Mouse (Mus musculus) embryo, embryonic 11 days (tissue): Measurements from ENCODE around the gene Pacrg.

Source experiments
- DNase-seq: peaks from one replicate; pipeline ENCODE4 v3.0.0-alpha.2; 2015

Pacrg gene

DNA sequence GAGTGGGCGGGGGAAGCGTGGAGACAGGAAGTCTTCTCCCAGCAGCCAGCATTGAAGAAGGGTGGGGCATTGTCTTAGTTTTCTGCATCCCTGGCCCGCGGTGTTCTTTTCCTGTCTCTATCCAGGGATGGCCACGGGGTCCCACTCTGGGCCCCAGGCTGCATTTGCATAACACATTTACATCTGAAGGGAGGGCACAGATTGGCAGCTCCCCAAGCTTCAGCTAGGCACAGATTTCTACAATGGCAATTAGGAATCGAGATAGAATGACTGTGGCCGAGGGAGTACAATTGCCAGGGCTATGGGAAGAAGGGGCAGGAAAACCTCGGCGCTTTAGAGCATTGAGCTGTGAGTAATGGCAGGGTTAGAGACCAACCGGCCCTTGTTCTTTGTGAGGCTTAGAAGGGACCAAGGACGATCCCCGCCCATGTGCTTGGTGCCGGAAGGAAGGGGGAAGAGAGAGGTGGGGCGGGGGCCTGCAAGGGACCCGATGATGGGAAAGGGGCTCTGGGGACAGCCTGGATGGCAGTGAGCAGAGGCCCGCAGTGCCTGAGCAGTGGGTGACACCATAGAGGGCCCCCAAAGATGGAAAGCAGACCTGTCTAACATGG, 398.5 kb downstream of the Pacrg start:
- peak; percentile 40 for DNase-seq

DNA sequence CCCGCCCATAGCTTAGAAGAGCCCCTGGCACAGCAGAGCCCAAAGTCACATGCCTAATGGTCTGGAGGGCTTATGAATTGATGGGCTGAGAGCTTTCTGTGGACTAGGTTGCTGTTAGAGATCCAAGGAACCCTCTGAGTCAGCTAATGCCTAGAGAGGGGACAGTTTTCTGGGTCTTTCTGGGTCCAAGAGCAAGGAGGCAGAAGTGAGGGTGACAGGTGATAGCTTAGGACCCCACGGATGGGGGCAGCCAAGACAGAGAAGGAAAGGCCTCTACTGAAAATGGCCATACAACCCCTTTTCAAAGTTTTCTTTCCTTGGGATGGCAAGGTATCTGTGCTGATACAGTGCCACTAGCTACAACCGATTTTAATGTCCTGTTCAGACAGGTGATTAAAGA, 399.1 kb downstream of the Pacrg start:
- no peak for DNase-seq

DNA sequence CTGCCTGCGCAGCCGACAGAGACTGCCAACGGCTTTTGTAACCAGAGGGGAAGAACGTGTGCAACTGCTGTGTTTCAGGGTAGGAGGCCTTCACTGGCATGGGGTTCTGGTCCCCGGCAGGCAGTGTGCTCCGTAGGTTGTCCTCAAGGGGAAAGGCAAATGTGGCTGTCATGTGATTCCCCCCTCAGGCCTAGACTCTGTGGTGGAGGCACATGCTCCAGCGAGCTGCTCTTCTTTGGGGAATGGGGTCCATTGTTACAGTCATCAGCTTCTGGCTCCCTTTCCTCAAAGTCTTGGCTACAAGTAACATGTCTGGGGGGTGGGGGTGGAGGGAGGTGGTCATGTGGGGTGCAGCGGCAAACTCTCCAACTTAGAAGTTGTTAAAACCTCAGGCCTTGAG, 400.3 kb downstream of the Pacrg start:
- DNase-seq = no peak

DNA sequence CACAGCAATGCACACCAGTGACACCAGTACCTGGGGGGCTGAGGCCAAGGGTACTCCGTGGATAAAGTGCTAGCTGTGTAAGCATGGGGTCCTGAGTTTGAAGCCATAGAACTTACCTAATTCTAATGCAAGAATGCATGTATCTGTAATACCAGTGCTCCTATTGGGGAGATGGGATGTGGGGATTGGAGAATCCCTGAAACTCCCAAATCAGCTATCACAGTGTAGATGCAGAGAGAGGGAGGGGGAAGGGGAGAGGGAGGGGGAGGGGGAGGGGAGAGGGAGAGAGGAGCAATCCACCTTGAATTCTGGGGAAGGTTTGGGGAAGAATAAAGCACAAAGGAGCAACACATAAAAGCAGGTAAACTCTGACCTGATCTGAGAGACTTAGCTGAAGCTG, 405.2 kb downstream of the Pacrg start:
- DNase-seq = no peak

DNA sequence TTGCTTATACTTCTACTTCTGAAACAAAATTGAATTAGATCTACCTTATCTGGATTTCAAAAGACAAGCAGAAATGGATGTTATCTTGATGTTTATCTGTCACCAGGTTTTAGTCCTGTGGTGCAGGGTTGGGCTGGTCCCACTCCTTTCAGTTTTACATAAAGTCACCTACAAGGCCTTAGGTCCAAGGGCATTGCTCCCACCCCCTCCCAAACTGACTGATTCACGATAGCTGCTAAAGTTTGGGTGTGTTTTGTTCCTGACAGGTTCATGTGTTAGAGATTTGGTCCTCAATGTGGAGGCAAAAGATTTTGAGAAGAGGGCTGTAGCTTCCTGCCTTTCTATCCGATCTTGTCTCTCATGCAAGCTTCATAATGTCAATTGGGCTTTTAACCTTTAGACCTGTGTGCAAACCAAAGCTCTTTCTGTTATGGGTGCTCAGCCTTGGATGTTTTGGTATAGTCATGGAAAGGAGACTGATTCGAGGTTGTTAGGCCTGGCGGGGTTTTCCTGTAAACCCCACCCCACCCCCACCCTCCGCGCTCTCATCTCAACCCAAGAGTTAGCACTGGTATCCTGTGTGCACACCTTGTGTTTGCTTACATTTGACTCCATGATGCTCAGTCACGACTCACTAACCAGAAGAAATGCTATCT, 407.5 kb downstream of the Pacrg start:
- no peak for DNase-seq

DNA sequence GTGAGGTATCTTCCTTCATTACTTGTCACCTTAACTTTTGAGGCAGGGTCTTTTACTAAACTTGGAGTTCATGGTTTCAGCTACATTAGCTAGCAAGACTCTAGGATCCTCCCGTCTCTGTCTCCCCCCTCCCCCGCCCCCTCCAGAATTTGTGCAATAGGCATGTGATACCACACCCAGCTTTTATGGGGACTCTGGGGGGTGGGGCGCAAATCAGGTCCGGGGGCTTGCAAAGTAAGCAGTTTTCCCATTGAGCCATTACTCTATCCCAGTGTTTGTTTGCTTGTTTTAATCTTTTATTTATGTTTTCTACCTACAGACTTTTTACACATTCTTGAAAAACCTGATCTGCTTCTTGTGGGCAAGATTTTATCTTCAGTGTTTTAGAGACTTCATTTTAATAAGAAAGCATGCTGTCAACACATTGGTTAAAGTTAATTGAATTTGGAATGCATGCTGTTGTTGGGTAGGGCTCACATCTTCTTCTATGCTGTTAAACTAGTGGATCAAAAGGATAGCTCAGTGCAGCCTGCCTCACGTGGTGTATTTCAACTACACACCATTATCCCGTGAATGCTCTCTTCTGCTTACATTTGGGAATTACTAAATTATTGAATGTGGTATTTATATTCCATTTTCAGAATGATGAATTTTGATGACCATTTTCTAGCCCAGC, 408.1 kb downstream of the Pacrg start:
- DNase-seq = no peak

DNA sequence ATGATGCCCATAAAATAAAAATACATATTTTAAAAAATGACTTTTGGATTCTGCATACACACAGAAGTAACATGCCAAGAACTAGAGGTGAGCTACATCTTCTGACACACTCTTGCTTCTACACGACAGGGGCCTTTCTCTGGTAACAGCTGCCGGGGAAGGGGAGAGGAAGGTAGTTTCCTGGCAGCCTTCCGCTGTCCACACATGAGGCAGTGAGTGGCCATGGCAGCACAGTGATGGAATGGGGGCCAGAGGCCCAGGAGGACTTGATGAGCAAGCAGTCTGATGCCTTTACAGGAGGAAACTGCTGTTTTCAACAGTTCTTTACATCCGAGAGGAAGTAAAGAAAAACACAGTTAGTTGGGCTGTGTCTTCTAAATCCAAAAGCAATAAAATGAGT, 409.3 kb downstream of the Pacrg start:
- no peak for DNase-seq

DNA sequence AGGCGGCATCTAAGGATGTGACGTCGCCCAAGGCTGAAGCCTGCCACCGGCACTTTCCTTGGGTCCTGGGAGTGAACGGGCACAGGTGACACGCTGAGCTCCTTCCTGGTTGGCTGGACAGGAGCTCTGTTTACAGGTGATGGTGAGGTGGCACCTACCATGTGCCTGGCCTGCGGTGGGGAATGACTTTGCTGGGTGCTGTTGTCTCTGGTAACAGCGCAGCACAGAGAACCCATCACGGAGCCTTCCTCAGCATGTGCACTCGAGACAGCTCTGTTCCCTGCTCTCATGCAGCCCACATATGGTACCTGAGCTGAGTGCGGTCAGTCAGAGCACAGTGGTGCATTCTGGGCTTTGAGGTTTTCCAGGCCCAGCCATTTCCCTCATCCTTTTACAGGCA, 410.7 kb downstream of the Pacrg start:
- no peak for DNase-seq

DNA sequence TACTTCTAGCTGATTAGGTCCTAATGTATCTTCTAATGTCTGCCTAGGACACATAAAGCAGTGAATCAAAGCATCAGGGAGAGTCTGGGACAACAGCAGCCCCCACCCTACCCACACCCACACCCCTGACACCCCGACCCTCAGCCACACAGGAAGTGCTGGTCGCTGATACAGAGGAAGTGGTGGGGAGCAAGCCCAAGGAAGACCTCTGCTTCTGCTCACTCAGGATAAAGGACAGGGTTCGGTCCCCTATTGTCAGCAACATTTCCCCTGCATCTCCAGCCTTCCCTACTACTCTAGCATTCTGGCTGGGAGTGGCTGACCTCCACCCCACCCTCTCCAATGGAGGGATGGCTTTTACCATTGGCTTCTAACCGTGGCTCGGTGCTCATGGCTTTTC, 414.8 kb downstream of the Pacrg start:
- no peak for DNase-seq

DNA sequence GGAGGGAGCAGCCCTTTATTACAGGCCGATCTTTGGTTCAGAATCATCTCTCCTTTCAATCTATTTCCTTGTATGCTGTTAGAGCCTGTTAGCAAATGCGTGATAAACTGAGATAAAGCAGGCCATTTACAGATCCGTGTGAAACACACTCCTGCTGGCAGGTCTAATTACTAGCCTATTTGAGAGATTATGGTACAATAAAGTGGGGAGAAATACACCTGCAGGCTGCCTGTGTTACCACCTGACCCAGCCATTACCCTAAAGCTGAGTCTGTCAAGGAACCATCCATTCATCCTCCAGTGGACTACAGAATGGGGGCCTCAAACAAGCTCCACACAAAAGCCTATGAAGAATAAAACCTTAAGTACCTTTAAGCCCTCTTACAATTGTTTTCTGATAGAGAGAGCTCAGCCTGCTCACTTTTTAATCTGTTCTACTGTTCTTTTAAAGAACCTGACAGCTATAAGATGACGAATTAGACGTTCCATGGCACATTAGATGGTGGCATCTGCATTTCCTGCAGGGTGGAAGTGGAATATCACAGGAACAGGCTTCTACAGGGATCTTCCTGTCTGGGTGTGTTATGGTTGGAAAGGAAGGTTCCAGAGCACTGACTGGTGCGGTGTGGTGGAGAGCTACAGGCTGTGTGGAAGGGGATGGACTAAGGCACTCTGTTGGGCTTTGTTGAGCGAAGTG, 422.4 kb downstream of the Pacrg start:
- no peak for DNase-seq

DNA sequence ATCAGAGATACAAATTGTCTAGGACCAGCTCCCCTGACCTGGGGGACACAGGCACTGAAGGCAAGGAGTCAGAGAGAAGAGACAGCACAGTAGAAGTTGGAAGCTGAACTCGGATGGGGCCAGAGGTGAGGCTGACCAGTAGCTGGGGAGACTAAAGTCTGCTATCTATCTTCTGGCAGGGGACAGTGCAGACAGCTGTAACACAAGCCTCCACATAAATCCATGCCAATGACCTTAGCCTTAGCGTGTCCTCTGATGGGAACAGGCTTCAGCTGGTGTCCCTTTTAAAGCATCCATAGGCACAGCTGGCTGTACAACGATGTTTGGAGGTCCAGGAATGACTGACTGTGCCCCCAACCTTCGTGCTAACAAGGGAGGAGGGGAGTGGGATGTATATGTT, 423.1 kb downstream of the Pacrg start:
- no peak for DNase-seq

DNA sequence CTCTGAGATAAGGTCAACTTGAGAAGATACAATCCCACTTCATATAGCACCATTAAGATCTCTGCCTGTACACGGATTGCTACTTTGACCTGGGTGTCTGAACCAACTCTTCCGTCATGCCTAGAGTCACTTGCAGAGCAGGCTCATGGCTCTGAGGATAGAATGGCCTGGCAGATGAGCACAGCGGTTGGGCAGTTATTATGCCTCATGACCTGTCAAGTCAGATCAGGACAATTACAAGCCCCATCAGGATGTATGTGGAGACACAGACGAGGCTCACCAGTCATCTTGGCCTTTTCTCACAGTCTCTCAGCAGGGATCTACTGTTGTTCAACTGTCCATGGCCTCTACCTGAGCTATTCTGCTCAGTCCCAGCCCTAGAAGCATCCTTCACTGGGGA, 424.0 kb downstream of the Pacrg start:
- no peak for DNase-seq

DNA sequence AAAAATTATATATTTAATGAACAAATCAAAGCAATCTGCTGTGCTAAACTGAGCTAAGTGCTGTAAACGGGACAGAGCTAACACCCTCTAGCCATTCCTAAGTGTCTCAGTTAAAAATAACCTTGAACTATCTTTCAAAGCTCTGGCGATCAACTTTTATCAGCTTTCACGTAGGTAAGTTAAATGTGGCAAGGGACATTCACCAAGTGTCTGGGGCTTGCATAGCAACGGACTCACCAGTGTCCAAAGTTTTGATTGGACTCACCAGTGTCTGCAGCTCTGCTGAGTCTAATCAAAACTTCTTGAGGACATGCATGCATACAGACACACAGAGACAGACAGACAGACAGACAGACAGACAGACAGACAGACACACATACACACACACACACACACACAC, 425.7 kb downstream of the Pacrg start:
- DNase-seq = no peak

DNA sequence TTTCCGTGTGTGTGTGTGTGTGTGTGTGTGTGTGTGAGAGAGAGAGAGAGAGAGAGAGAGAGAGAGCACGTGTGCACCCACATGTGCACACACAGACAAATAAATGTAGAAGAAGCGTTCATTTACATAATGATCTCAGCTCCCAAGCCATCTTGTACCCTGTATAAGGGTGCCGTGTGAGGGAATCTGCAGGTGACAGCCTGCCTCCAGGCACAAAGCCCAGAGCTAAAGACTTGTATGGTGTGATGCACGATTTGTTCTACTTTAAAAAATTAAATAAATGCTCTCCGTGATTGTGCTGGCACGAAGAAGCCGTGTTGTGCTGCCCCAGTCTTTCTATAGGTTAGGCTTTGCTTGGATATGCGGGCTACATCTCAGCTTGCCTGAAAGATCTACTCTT, 426.2 kb downstream of the Pacrg start:
- no peak for DNase-seq

DNA sequence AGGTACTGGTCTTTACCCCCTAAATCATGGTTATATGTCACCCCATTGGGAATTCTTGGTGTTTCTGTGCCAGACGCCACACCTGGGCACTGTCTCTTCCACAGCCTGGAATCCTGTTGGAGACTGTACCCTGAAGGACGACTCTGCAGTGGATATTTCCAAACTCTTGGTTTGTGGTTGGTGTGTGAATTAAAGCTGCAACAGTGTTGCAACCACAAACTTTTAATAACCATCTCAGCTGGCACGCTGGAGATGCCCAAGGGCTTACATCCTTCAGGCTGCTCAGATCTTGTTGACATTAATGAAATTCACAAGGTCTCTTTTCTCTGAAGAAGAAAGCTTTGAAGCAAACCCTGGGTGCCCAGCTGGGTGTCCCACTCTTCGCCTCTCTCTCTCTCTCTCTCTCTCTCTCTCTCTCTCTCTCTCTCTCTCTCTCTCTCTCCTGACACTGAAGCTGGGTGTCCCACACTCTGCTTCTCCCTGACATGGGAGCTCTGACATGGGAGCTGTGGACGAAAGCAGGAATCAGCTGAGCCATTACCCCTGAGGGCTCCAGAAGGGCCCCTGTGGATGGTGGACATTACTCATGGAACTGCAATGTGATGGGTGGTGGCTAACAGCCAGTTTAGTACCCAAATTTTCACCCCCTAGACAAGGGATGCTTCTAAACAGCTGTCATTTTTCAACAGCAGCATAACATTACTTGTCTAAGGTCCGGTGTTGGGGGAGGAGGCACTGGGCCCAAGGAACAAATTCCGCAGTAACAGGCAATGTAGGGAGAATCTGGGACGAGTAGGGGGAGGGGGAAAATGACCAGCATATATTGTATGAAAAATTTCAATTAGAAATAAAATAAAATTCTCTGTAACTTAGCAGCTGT, 429.3 kb downstream of the Pacrg start:
- no peak for DNase-seq

DNA sequence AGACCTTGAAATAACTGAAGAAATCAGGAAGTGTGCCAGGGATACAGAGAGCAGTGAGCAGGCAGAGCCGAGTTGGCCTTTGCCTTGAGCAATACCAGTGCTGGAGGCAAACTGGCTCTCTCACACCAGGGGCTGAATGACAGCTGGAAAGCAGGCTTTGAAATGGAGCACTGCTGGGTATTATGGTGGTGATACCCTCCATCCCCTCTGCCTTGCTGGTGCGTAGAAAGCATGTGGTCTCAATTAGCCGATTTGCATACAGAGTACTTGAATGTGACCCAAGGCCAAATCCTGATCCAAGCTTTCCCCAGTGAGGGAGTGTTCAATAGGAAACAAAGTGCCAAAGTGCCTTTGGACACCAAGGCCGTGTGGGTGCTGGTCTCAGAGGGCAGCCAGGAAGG, 431.4 kb downstream of the Pacrg start:
- peak; percentile 53 for DNase-seq

DNA sequence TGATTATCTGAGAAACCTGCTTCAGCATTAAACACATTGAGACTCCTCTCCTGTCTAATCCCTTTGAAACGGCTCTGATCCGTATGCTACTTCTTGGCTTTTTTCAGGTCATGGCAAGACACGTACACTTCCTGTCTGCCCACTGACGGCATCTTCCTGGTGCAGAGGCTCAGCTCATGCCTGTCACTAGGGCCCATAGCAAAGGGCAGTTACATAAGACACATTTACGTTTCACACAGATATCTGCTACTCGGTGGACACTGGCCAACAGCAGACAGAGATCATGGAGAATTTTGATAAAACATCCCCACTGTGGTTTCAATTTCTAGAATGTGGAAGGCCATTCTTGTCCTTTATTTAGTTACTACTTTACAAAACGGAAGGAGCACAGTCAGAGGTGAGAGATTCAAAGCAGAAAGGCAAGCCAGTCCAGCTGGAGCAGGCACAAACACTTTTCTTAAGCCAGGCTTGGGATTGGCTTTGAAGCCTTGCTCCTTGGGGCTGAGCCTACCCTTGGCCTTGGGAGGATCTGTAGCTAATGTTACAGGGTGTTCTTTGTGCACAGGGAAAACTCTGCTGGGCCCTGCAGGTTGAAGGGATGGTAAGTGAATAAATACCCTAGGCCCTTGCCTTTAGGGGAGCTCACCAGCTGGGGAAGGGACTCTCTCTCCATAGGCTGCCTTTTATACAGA, 432.9 kb downstream of the Pacrg start:
- no peak for DNase-seq

DNA sequence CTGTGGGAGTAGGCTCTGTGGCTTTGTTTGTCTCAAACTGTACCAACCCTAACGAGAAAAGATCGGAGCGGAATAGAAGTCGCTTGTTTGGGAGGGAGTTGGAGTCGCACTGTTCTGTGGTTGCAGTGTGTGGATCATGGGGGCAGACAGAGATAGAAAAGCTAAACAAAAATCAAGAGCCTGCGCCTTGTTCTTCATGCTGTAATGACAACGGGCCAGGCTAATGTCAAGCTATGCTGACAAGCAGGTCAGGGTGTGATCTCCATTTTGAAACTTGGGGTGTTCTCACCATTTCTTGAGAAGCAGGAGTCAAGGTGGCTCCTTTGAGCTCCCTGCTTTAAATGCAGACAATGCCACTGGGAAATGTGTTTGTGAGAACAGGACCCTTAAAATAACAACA, 433.8 kb downstream of the Pacrg start:
- DNase-seq = no peak

DNA sequence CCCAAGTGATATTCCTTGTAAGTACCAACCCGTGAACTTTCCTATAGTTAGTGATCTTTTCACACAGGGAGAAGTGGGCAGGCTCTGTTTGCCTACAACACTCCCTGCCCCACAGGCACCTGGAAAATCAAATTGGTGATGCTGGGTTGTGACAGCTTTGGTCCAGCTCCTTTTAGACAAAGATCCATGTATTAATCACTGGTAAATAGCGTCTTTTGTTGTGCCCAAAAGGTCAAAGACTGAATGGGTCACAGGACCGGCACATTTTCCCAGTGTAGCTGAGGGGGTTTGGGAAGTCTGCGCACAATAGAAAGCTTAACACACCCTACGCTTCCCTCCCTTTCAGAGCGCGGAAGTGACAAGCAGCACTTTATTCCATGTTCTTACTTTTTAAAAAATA, 434.2 kb downstream of the Pacrg start:
- DNase-seq = peak; percentile 28

DNA sequence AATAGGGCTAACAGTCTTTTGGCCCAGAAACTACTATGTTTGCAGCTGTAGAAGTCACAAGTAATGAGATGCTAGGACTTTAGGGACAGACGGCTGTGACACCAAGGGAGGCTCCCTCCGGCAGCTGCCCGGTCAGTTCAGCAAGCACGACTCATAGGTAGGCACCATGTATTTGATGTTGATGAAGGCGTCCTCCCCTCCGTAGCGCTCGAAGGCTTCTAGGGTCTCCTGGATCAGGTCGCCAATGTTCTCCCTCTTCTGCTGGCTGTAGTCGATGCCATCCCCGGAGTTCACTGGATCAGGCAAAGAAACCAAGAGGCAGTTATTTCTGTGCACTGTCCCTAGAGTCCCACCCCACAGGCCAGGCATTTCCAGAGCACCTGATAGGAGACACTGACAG, 436.9 kb downstream of the Pacrg start:
- no peak for DNase-seq

DNA sequence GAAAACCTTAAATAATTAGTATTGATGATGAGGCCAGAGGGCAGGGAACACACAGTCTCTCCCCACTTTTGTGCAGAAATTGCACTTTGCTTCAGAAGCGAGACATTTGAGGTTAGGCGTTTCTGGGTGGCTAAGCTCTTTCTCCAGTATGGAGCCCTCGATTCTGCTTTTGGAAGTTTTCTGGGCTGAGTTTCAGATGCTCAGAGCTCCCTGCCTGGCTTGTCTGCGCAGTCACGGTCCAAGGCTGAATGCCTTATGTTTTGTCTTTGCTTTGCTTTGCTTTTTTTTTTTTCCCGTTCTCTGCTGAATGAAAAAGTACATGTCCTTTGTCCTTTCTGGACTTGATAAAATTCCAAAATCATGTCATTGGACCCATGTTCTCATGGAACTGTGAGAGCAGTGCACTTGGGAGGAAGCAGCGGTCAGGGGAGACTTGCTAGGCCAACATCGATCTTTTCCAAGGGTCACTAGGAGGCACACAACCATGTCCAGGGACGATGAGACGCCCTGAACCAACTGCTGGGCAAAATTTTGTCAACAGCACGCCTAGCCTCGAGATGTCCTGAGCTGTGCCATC, 438.0 kb downstream of the Pacrg start:
- DNase-seq = no peak

DNA sequence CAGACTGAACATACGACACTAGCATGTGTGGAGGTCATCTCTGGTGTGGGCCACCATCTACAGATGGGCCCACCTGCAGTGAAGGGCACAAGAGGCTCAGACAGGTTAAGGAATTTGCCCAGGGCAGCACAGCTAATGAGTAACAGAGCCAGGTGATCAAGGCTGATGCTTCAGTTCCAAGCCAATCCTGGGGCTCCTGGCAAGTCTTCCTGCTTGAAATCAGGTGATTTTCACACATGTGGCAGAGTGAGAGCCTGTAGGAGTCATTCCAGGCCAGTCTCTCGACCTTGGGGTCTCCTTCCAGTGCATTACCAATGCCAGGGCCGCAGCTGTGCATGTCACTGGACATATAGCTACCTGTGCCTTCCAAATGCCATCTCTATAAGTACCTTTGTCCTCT, 438.6 kb downstream of the Pacrg start:
- DNase-seq = no peak
